Mouse (Mus musculus) hindbrain, embryonic 11.5 days (tissue): ENCODE data around the gene Rab40c. TPM values are rescaled to one million over a fixed set of nuclear protein-coding genes. Genes with fewer than 3 reads are reported as not detected.
A peak's percentile ranks its signal among the peaks of the same experiment; 100 is the strongest.

Experiments used
- ATAC-seq: fragments of 200-750 bp; cut with Nextera tagmentation; 2 replicates; pipeline ENCODE4 v1.8.0; 2017; ENCODE audit warnings: mild to moderate bottlenecking, moderate TSS enrichment, moderate library complexity; ENCODE audit not compliant: low FRiP score
- DNase-seq: peaks from one replicate; pipeline ENCODE4 v3.0.0-alpha.2; 2015; ENCODE audit warnings: low spot score
- H3K27ac ChIP-seq: fragments of 300-500 bp; sonication (generic); 2 replicates; pipeline ENCODE4 v1.5.1; 2014; ENCODE audit warnings: mild to moderate bottlenecking, low read depth, low read length
- H3K27me3 ChIP-seq: fragments of 300-500 bp; sonication (generic); 2 replicates; pipeline ENCODE4 v1.6.1; 2014; ENCODE audit warnings: mild to moderate bottlenecking, low read length, moderate library complexity, mixed read lengths; ENCODE audit not compliant: control insufficient read depth, insufficient read depth
- H3K36me3 ChIP-seq: fragments of 300-500 bp; sonication (generic); 2 replicates; pipeline ENCODE4 v1.6.1; 2014; ENCODE audit warnings: mild to moderate bottlenecking, low read length, moderate library complexity, mixed read lengths; ENCODE audit not compliant: control insufficient read depth, insufficient read depth
- H3K4me1 ChIP-seq: fragments of 300-500 bp; sonication (generic); replicated peaks from 2 replicates; pipeline ENCODE4 v1.6.1; 2014; ENCODE audit warnings: low read length, mixed read lengths; ENCODE audit not compliant: control insufficient read depth, insufficient read depth
- H3K4me2 ChIP-seq: fragments of 300-500 bp; sonication (generic); replicated peaks from 2 replicates; pipeline ENCODE4 v1.6.1; 2014; ENCODE audit warnings: mild to moderate bottlenecking, low read depth, low read length
- H3K4me3 ChIP-seq: fragments of 300-500 bp; sonication (generic); 2 replicates; pipeline ENCODE4 v1.5.1; 2014; ENCODE audit warnings: low read depth, low read length
- H3K9ac ChIP-seq: fragments of 300-500 bp; sonication (generic); 2 replicates; pipeline ENCODE4 v1.6.1; 2014; ENCODE audit warnings: low read depth, low read length
- H3K9me3 ChIP-seq: fragments of 300-500 bp; sonication (generic); 2 replicates; pipeline ENCODE4 v1.6.1; 2016; ENCODE audit warnings: low read length; ENCODE audit not compliant: control insufficient read depth
- WGBS: fragments of 180-500 bp; shearing (Covaris S2); extraction: QIAGEN DNeasy Blood & Tissue Kit; methylation state at CpG from one replicate; pipeline ENCODE4 v1.1.7; 2014; 5-methylcytosine and 5-hydroxymethylcytosine counted together
- polyA plus RNA-seq: library from polyadenylated mRNA; unstranded; fragments of >200 nt; fragmentation: Nextera tagmentation; extraction: Ambion mirVana; gene quantifications from 2 replicates; pipeline ENCODE4 v1.2.1, GENCODE M21; 2014

The Rab40c gene
- polyA plus RNA-seq, 1 experiment from 2014 or later: 19.1 TPM

DNA sequence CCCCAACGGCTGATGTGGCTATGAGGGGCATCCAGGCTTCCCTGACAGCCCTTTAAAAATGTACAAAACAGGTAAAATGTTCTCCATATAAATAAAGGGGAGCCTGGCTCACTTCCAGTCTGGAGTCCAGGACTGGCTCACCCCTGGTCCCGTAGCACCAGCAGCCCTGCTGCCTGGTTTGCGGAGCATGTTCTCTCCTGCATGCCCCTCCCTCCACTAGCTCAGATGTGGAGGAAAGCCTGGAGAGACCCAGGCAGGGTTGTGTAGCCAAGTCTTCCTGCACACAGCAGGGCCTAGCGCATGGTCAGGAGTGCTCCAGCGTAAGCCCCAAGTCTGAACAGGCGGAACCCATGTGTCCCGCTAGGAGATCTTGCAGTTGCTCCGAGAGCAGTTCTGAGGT, 36.3 kb downstream of the Rab40c start:
- H3K27ac ChIP-seq: no peak overlapping the region
- H3K27me3 ChIP-seq: no peaks in the 10 kb centered on the region
- no peak for ATAC-seq
- no peak overlapping the region for H3K4me3 ChIP-seq
- no peaks in the 10 kb centered on the region for H3K36me3 ChIP-seq
- H3K9ac ChIP-seq: no peak overlapping the region
- DNase-seq: no peak
- H3K4me2 ChIP-seq: no peak overlapping the region
- WGBS: 82% methylated on average over 8 of the region's 8 CpGs
- H3K4me1 ChIP-seq: peaks cover 17% of the 10 kb centered on the region
- no peaks in the 10 kb centered on the region for H3K9me3 ChIP-seq

DNA sequence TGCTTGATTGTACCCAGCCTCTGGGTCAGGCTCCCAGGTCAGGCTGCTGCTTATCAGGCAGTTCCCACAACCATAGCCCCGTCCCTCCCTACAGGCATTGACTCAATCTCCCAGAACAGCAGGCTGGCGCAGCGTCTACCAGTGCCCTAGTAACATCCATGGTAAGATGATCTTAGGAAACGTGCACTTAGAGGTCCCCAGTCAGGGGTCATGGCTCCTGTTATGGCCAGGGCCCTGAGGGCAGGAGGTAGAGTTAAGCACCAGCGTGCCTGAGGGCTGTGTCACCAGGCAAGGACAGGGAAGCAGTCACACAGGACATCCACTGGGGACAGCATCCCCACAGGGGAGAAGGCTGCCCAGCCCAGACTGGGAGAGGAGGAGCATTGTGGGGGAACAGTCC, 37.2 kb downstream of the Rab40c start:
- Histone ChIP-seq H3K27ac (peak overlapping the region; percentile 89), H3K36me3 (no peaks in the 10 kb centered on the region), H3K4me2 (no peak overlapping the region), H3K9me3 (no peaks in the 10 kb centered on the region), H3K27me3 (no peaks in the 10 kb centered on the region), H3K4me3 (no peak overlapping the region), H3K4me1 (peaks cover 17% of the 10 kb centered on the region), H3K9ac (no peak overlapping the region)
- WGBS: 24% methylated on average over 5 of the region's 5 CpGs
- ATAC-seq (no peak), DNase-seq (no peak)

DNA sequence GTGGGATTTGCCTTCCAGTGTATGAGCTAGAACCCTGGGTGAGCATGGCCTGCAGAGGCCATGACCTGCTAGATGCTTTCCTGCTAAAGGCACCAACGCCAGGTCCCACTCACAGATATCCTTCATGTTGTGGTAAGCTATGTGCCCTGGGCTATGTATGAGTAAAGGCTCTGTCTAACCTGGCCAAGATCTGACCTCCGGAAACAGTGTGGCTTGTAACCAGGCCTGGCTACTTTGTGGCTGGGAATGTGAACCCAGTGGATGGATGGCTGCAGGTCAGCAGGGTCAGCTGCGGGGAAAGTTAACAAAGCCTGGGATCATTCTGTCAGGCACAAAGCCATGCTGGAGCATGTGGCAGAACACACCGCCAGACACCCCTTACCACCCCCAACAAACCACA, 37.8 kb downstream of the Rab40c start:
- WGBS: 11% methylated on average over 4 of the region's 4 CpGs
- ATAC-seq: no peak
- Histone ChIP-seq H3K9me3 (no peaks in the 10 kb centered on the region), H3K4me1 (peaks cover 17% of the 10 kb centered on the region), H3K4me3 (no peak overlapping the region), H3K4me2 (no peak overlapping the region), H3K36me3 (no peaks in the 10 kb centered on the region), H3K27ac (peak overlapping the region; percentile 89), H3K27me3 (no peaks in the 10 kb centered on the region), H3K9ac (0 out of 2 replicates have a peak overlapping the region, but pooled peaks have one; percentile 40)
- DNase-seq: no peak

GRCm38 (mm10) chr17:25880913-25881641, 38.5 kb downstream of the Rab40c start:
- WGBS: 2% methylated on average over 5 of the region's 5 CpGs
- Histone ChIP-seq H3K36me3 (no peaks in the 10 kb centered on the region), H3K9me3 (no peaks in the 10 kb centered on the region), H3K4me1 (peaks cover 21% of the 10 kb centered on the region), H3K4me2 (no peak overlapping the region), H3K27ac (peak overlapping the region; percentile 89), H3K27me3 (no peaks in the 10 kb centered on the region), H3K4me3 (no peak overlapping the region), H3K9ac (peak overlapping the region; percentile 37)
- peak; percentile 72 for DNase-seq
- ATAC-seq: no peak

DNA sequence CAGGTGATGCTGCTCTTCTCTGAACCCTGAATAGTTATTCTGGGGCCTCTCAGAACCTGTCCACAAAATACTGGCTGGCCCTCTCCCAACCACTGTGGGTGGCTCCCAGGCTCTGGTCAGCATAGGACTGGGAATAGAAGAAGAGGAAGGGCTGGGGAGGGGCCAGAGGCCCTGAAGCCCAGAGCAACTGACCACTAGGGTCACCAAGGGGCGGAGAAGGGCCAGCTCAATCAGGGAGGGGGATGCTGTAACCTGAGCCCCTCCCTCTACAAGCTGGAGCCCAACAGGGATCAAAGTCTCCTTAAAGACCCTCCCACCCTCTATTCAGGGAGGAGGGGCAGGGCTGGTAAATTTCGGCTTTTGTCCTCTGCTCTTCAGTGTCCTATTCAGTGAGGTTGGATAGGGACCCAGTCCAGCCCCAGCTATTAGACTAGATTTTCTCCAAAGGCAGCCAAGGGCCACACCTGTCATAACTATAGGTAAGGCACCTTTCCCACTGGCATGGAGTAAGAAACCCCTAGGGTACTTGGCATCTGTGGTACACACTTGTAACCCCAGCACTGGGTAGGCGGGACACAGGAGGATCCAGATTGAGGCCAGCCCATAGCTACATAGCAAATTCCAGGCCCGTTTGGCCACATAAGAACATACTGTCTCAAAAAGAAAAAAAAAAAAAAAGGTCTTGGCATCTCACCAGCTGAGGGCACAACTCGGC, 39.2 kb downstream of the Rab40c start, which contains the start of gene Wfikkn1:
Gene Wfikkn1 (minus strand): TSS at position 663 of the 715 bp plus-strand sequence.
- ATAC-seq (no peak), DNase-seq (no peak)
- Histone ChIP-seq H3K36me3 (no peaks in the 10 kb centered on the region), H3K4me2 (no peak within 1 kb of the TSS), H3K27ac (peak within 1 kb of the TSS; percentile 89), H3K4me1 (peaks cover 21% of the 10 kb centered on the region), H3K27me3 (no peaks in the 10 kb centered on the region), H3K4me3 (no peak within 1 kb of the TSS), H3K9me3 (no peaks in the 10 kb centered on the region), H3K9ac (peak within 1 kb of the TSS; percentile 40)
- 20% methylated on average over 5 of the region's 5 CpGs for WGBS

DNA sequence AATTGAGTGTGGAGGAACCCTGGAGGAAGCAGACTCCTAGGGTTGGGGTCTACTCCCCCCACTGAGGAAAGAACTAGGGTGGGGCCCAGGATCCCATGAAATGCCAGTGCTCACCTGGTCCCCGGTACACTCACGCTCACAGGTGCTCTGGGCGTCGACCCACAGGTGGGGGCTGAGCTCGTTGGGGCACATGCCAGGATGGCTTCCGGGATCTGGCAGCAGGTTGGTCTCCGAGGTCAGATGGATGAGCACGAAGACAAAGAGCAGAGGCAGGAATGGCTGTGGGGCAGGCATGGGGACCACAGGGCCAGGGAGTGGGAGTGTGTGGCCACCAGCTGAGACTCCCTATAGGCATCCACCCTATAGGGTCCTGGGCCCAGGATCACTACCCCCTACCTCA, 39.8 kb downstream of the Rab40c start:
- ATAC-seq: no peak
- peaks cover 21% of the 10 kb centered on the region for H3K4me1 ChIP-seq
- DNase-seq: no peak
- WGBS: 68% methylated on average over 8 of the region's 8 CpGs
- no peaks in the 10 kb centered on the region for H3K27me3 ChIP-seq
- no peak overlapping the region for H3K9ac ChIP-seq
- H3K27ac ChIP-seq: no peak overlapping the region
- no peak overlapping the region for H3K4me3 ChIP-seq
- H3K36me3 ChIP-seq: no peaks in the 10 kb centered on the region
- H3K4me2 ChIP-seq: no peak overlapping the region
- no peaks in the 10 kb centered on the region for H3K9me3 ChIP-seq

DNA sequence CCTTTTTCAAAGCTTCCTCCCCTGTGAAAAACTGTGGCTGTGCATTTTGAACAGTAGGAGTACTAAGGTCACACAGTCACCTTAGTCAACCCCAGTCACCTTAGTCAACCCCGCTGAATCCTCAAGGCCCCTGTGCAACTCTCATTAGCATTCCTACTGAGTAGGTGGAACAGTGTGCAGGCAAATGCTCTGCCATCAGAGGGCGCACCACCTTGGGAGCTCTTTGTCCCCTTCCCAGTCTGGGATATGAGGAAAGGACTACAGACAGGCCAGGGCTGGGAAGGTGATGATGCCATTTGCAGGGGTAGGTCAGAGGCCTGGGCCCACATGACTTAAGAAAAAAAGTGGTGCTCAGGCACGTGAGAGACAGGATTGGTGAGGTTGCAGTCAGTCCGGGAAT, 40.3 kb downstream of the Rab40c start:
- H3K4me1 ChIP-seq: peaks cover 21% of the 10 kb centered on the region
- DNase-seq (peak; percentile 56), ATAC-seq (no peak)
- WGBS: 44% methylated on average over 4 of the region's 4 CpGs
- no peak overlapping the region for H3K27ac ChIP-seq
- H3K4me3 ChIP-seq: no peak overlapping the region
- no peak overlapping the region for H3K4me2 ChIP-seq
- H3K9ac ChIP-seq: no peak overlapping the region
- H3K27me3 ChIP-seq: no peaks in the 10 kb centered on the region
- H3K9me3 ChIP-seq: no peaks in the 10 kb centered on the region
- H3K36me3 ChIP-seq: no peaks in the 10 kb centered on the region

DNA sequence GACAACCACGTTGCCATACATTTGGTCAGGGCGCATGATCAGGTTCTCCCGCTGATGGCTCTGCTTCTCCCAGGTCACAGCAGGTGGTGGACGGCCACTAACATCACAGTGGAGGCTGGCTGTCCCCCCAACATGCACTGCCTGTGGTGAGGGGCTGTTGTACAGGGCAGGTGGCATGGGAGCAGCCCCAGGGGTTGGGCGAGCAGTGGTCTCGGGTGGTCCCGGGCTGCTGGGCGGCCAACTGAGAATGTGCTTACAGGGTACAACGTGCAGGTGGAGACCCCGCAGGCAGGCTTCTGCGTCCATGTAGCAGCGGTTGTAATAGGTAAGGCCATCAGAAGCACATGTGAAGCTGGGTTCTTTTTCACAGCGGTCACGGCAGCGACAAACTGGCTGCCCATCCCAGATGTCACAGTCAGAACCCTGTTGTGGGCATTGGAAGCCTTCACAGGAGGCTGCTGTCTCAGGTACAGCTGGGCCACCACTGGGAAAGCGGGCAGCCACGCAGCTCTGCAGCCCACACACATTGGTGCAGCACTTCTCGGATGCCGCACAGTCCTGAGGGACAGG, 40.8 kb downstream of the Rab40c start:
- Histone ChIP-seq H3K4me3 (no peak overlapping the region), H3K27ac (no peak overlapping the region), H3K27me3 (no peaks in the 10 kb centered on the region), H3K9ac (no peak overlapping the region), H3K9me3 (no peaks in the 10 kb centered on the region), H3K4me2 (no peak overlapping the region), H3K4me1 (peaks cover 21% of the 10 kb centered on the region), H3K36me3 (no peaks in the 10 kb centered on the region)
- no peak for ATAC-seq
- DNase-seq: no peak
- 87% methylated on average over 19 of the region's 19 CpGs for WGBS
